19 mouse cellular contexts compared by ENCODE assay signal in the genomic region with DNA sequence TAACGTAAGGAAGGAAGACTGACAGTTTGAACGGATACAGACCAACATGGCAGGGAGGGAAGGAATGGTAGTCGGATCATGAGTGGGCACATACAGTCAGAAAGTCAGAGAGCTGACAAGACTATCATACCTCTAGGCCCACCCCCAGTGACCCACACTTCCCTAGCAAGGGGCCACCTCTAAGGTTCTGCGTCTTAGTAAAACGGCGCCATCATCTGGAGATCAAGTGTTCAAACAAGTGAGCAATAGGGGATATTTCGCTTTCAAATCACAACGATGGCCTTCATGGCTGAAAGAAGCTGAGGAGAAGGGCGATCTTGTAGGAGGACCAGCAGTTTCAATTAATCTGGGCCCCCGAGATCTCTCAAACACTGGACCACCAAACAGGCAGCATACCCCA.
DNase-seq lines count a peak whose midpoint lies in the region; ATAC-seq and TF ChIP-seq lines count a peak whose summit lies in the region.
"Had no signal": no experiment of that assay in that cellular context is flagged by ENCODE, and none has a peak within 500 bp of the region (broad histone marks: within the 10 kb centered on the region; RNA-seq: fewer than 3 reads in every experiment).

No protein-coding gene starts in this region.

- no peaks in the 10 kb centered on the region for H3K27me3 ChIP-seq in midbrain, postnatal 0 days (ENCODE audit: insufficient read depth, low read length)
- H3K27me3 ChIP-seq in midbrain, embryonic 15.5 days (replicated peaks), result no peaks in the 10 kb centered on the region
- no peaks in the 10 kb centered on the region for H3K27me3 ChIP-seq in forebrain, postnatal 0 days (ENCODE audit: insufficient read depth, low read length)
- H3K27me3 ChIP-seq in hindbrain, embryonic 10.5 days (ENCODE audit: insufficient read depth, poor library complexity, severe bottlenecking), result no peaks in the 10 kb centered on the region
- H3K27me3 ChIP-seq: heart, embryonic 15.5 days had no signal

- ATAC-seq in midbrain, postnatal 0 days (ENCODE audit: low FRiP score), result no peak
- ATAC-seq in midbrain, embryonic 15.5 days (replicated peaks), result no peak
- 0 out of 2 replicates have a peak, but pooled peaks have one; percentile 36 for ATAC-seq in granulocyte monocyte progenitor cell, adult 5-6 weeks (replicated peaks; ENCODE audit: poor library complexity, severe bottlenecking)
- no peak for ATAC-seq in forebrain, postnatal 0 days
- ATAC-seq: forebrain, embryonic 13.5 days had no signal

- no peaks in the 10 kb centered on the region for H3K4me1 ChIP-seq in midbrain, postnatal 0 days (ENCODE audit: insufficient read depth, low read length)
- H3K4me1 ChIP-seq in midbrain, embryonic 15.5 days, result no peaks in the 10 kb centered on the region
- H3K4me1 ChIP-seq in forebrain, postnatal 0 days (ENCODE audit: insufficient read depth), result no peaks in the 10 kb centered on the region
- H3K4me1 ChIP-seq in hindbrain, embryonic 10.5 days (replicated peaks), result peaks cover 3% of the 10 kb centered on the region
- H3K4me1 ChIP-seq: forebrain, embryonic 13.5 days had no signal

- no peaks in the 10 kb centered on the region for H3K9me3 ChIP-seq in midbrain, postnatal 0 days (ENCODE audit: low read length)
- no peaks in the 10 kb centered on the region for H3K9me3 ChIP-seq in midbrain, embryonic 15.5 days
- H3K9me3 ChIP-seq in forebrain, postnatal 0 days (ENCODE audit: low read length), result no peaks in the 10 kb centered on the region
- H3K9me3 ChIP-seq in hindbrain, embryonic 10.5 days, result no peaks in the 10 kb centered on the region
- H3K9me3 ChIP-seq: embryonic facial prominence, embryonic 10.5 days; forebrain, embryonic 13.5 days; heart, embryonic 10.5 days; heart, embryonic 15.5 days had no signal

- H3K9ac ChIP-seq in midbrain, postnatal 0 days (replicated peaks; ENCODE audit: low read length, poor library complexity, severe bottlenecking), result no peak overlapping the region
- no peak overlapping the region for H3K9ac ChIP-seq in midbrain, embryonic 15.5 days
- H3K9ac ChIP-seq in forebrain, postnatal 0 days, result no peak overlapping the region
- H3K9ac ChIP-seq: forebrain, embryonic 13.5 days; heart, embryonic 15.5 days; hindbrain, embryonic 14.5 days had no signal

- no peak overlapping the region for H3K27ac ChIP-seq in midbrain, postnatal 0 days (ENCODE audit: low read depth, low read length)
- H3K27ac ChIP-seq in midbrain, embryonic 15.5 days, result no peak overlapping the region
- no peak overlapping the region for H3K27ac ChIP-seq in forebrain, postnatal 0 days (ENCODE audit: low read depth, low read length)
- H3K27ac ChIP-seq in hindbrain, embryonic 10.5 days, result no peak overlapping the region
- H3K27ac ChIP-seq: embryonic facial prominence, embryonic 10.5 days; forebrain, embryonic 13.5 days; heart, embryonic 10.5 days; heart, embryonic 15.5 days; hindbrain, embryonic 14.5 days had no signal

- H3K36me3 ChIP-seq in midbrain, postnatal 0 days (ENCODE audit: insufficient read depth, low read length), result no peaks in the 10 kb centered on the region
- no peaks in the 10 kb centered on the region for H3K36me3 ChIP-seq in midbrain, embryonic 15.5 days (replicated peaks)
- no peaks in the 10 kb centered on the region for H3K36me3 ChIP-seq in forebrain, postnatal 0 days (ENCODE audit: insufficient read depth)
- H3K36me3 ChIP-seq in hindbrain, embryonic 10.5 days, result no peaks in the 10 kb centered on the region
- H3K36me3 ChIP-seq: embryonic facial prominence, embryonic 10.5 days; heart, embryonic 10.5 days; heart, embryonic 15.5 days had no signal

- H3K4me3 ChIP-seq in midbrain, postnatal 0 days (ENCODE audit: low read depth, low read length), result no peak overlapping the region
- no peak overlapping the region for H3K4me3 ChIP-seq in midbrain, embryonic 15.5 days
- H3K4me3 ChIP-seq in forebrain, postnatal 0 days (ENCODE audit: low read depth, low read length), result no peak overlapping the region
- no peak overlapping the region for H3K4me3 ChIP-seq in hindbrain, embryonic 10.5 days
- H3K4me3 ChIP-seq: embryonic facial prominence, embryonic 10.5 days; forebrain, embryonic 13.5 days; heart, embryonic 10.5 days; heart, embryonic 15.5 days had no signal

- TF ChIP-seq CTCF in midbrain, postnatal 0 days (IDR thresholded peaks at IDR 0.05), result 0 out of 2 replicates have a peak, but pooled peaks have one; percentile 4
- TF ChIP-seq CTCF in forebrain, postnatal 0 days (IDR thresholded peaks at IDR 0.05; ENCODE audit: low read depth), result no peak

- no peak for DNase-seq in midbrain, postnatal 0 days (ENCODE audit: low spot score)
- DNase-seq in 416B (ENCODE audit: low read depth), result peak; percentile 52
- peak; percentile 21 for DNase-seq in A20 (ENCODE audit: low read depth, low spot score)
- DNase-seq in forebrain, postnatal 0 days, result no peak
- DNase-seq in hindbrain, embryonic 10.5 days (ENCODE audit: low spot score), result no peak
- DNase-seq: adrenal gland, adult 8-10 months; adrenal gland, postnatal 36 days; cerebellum, adult 2 months; cerebellum, postnatal 10 days; gastrocnemius, postnatal 36 days; heart, adult 18-20 months; heart, postnatal 14 days had no signal

- 80% methylated on average over 10 of the region's 10 CpGs for WGBS in midbrain, postnatal 0 days
- 83% methylated on average over 10 of the region's 10 CpGs for WGBS in midbrain, embryonic 15.5 days
- 79% methylated on average over 10 of the region's 10 CpGs for WGBS in forebrain, postnatal 0 days
- WGBS in hindbrain, embryonic 10.5 days, result 79% methylated on average over 10 of the region's 10 CpGs

- no peak overlapping the region for H3K4me2 ChIP-seq in midbrain, postnatal 0 days (ENCODE audit: low read depth, low read length, poor library complexity, severe bottlenecking)
- H3K4me2 ChIP-seq in midbrain, embryonic 15.5 days, result no peak overlapping the region
- H3K4me2 ChIP-seq in forebrain, postnatal 0 days (ENCODE audit: low read depth), result no peak overlapping the region
- H3K4me2 ChIP-seq: forebrain, embryonic 13.5 days; heart, embryonic 15.5 days; hindbrain, embryonic 14.5 days had no signal

Comparison
In these comparisons a context has a peak if more than half of its experiments do, and no peak if none do; other contexts are left out.
1. DNase-seq: peak in 416B (single experiment) and A20 (single experiment); none in midbrain, postnatal 0 days (single experiment), forebrain, postnatal 0 days (single experiment) and hindbrain, embryonic 10.5 days (single experiment).